Mouse (Mus musculus) lung, adult 2 months (tissue): ENCODE data around the gene BC051665. TPM values are rescaled to one million over a fixed set of nuclear protein-coding genes. Genes with fewer than 3 reads are reported as not detected.

ENCODE experiments used
- DNase-seq: peaks from one replicate; pipeline ENCODE4 v3.0.0; 2022
- H3K4me1 ChIP-seq: fragments of 200-500 bp; 2 replicates; pipeline ENCODE4 v1.6.1; 2011; ENCODE audit warnings: low read length; ENCODE audit not compliant: control insufficient read depth, insufficient read depth
- H3K4me3 ChIP-seq: fragments of 200-500 bp; replicated peaks from 2 replicates; pipeline ENCODE3; 2011; ENCODE audit warnings: low read depth, mild to moderate bottlenecking, control low read depth, low read length; ENCODE audit errors: extremely low read depth
- CTCF ChIP-seq: fragments of 200-500 bp; IDR thresholded peaks from 2 replicates; pipeline ENCODE4 v1.5.1; 2011; ENCODE audit warnings: mild to moderate bottlenecking, low read length, control low read depth; ENCODE audit not compliant: insufficient read depth
- POLR2A ChIP-seq: fragments of 200-500 bp; IDR thresholded peaks from 2 replicates; pipeline ENCODE4 v1.6.1; 2011; ENCODE audit warnings: low read depth, mild to moderate bottlenecking, control low read depth, low read length, borderline replicate concordance; ENCODE audit errors: extremely low read depth
- WGBS: fragments of 180-500 bp; shearing (Covaris S2); methylation state at CpG from one replicate; pipeline ENCODE4 v1.1.7; 2018; 5-methylcytosine and 5-hydroxymethylcytosine counted together
- polyA plus RNA-seq: library from polyadenylated mRNA; depleted of rRNA; stranded (reverse); fragments of >200 nt; gene quantifications from 2 replicates; pipeline ENCODE4 v1.2.3, GENCODE M21; 2012; rRNA removed

Gene BC051665
- polyA plus RNA-seq, result not detected in 2 replicates

- TF ChIP-seq POLR2A (no peak), CTCF (no peak)
- no peaks in the 10 kb centered on the region for H3K4me1 ChIP-seq
- no peak for DNase-seq
- no peak within 1 kb of the TSS for H3K4me3 ChIP-seq
These were observed at the start of gene BC051665 for GRCm38 (mm10) chr13:60786264-60786663. BC051665 (minus strand) TSS chr13:60786364.

GRCm38 (mm10) chr13:60826052-60826451, 39.9 kb upstream of the BC051665 start:
- H3K4me1 ChIP-seq, result no peaks in the 10 kb centered on the region
- 47% methylated on average over 3 of the region's 3 CpGs for WGBS
- DNase-seq, result no peak
- H3K4me3 ChIP-seq, result no peak overlapping the region
- peak; percentile 70 for TF ChIP-seq CTCF
- TF ChIP-seq POLR2A, result no peak

GRCm38 (mm10) chr13:60820486-60821175, 34.5 kb upstream of the BC051665 start:
- no peak for DNase-seq
- TF ChIP-seq POLR2A, result no peak
- TF ChIP-seq CTCF, result no peak
- WGBS, result 61% methylated on average over 3 of the region's 3 CpGs
- H3K4me1 ChIP-seq, result no peaks in the 10 kb centered on the region
- no peak overlapping the region for H3K4me3 ChIP-seq

GRCm38 (mm10) chr13:60819469-60819868, 33.3 kb upstream of the BC051665 start:
- DNase-seq, result peak; percentile 31
- Histone ChIP-seq H3K4me1 (no peaks in the 10 kb centered on the region; the same call in 1 of the 2 replicates), H3K4me3 (no peak overlapping the region)
- WGBS, result 7% methylated on average over 7 of the region's 7 CpGs
- peak; percentile 79 for TF ChIP-seq CTCF
- no peak for TF ChIP-seq POLR2A

GRCm38 (mm10) chr13:60813722-60814121, 27.6 kb upstream of the BC051665 start:
- Histone ChIP-seq H3K4me3 (no peak overlapping the region), H3K4me1 (peaks cover 5% of the 10 kb centered on the region)
- no peak for DNase-seq
- TF ChIP-seq CTCF (no peak), POLR2A (no peak)
- WGBS, result 19% methylated on average over 1 of the region's 1 CpGs

- 67% methylated on average over 6 of the region's 6 CpGs for WGBS
- no peak for TF ChIP-seq CTCF
- no peak for TF ChIP-seq POLR2A
- no peak for DNase-seq
These were observed 26.6 kb upstream of the BC051665 start for GRCm38 (mm10) chr13:60812768-60813167.

GRCm38 (mm10) chr13:60809690-60810089, 23.5 kb upstream of the BC051665 start:
- TF ChIP-seq POLR2A (no peak), CTCF (no peak)
- no peak overlapping the region for H3K4me3 ChIP-seq
- no peak for DNase-seq
- 59% methylated on average over 2 of the region's 2 CpGs for WGBS
- peaks cover 7% of the 10 kb centered on the region for H3K4me1 ChIP-seq

More at GRCm38 (mm10) chr13:60812768-60813167, 26.6 kb upstream of the BC051665 start:
- Histone ChIP-seq H3K4me1 (peaks cover 7% of the 10 kb centered on the region), H3K4me3 (no peak overlapping the region)

- TF ChIP-seq POLR2A (no peak), CTCF (no peak)
- H3K4me1 ChIP-seq, result no peaks in the 10 kb centered on the region
- DNase-seq, result no peak
- 69% methylated on average over 1 of the region's 1 CpGs for WGBS
- no peak within 1 kb of the TSS for H3K4me3 ChIP-seq
These were observed 16.6 kb upstream of the BC051665 start, which contains the start of gene Ctsll3 for GRCm38 (mm10) chr13:60802749-60803148. Ctsll3 (minus strand) TSS chr13:60802849.

GRCm38 (mm10) chr13:60789466-60789865, 3.3 kb upstream of the BC051665 start:
- H3K4me3 ChIP-seq, result no peak overlapping the region
- DNase-seq, result no peak
- TF ChIP-seq POLR2A (no peak), CTCF (no peak)
- 77% methylated on average over 1 of the region's 1 CpGs for WGBS
- H3K4me1 ChIP-seq, result no peaks in the 10 kb centered on the region

GRCm38 (mm10) chr13:60783301-60783700, 2.9 kb downstream of the BC051665 start:
- H3K4me1 ChIP-seq, result no peaks in the 10 kb centered on the region
- H3K4me3 ChIP-seq, result no peak overlapping the region
- WGBS, result 86% methylated on average over 7 of the region's 7 CpGs
- no peak for DNase-seq
- TF ChIP-seq CTCF (no peak), POLR2A (no peak)
